10 mouse cellular contexts compared by ENCODE assay signal in genomic region chr2:20962284-20962683, GRCm38 (mm10). TPM values are rescaled to one million over a fixed set of nuclear protein-coding genes. Genes with fewer than 3 reads are reported as not detected.
DNase-seq lines count a peak whose midpoint lies in the region; ATAC-seq and TF ChIP-seq lines count a peak whose summit lies in the region.
"Had no signal": no experiment of that assay in that cellular context is flagged by ENCODE, and none has a peak within 500 bp of the region (broad histone marks: within the 10 kb centered on the region; RNA-seq: fewer than 3 reads in every experiment).

No protein-coding gene starts in this region.

- H3K9ac ChIP-seq in heart, postnatal 0 days (replicated peaks; ENCODE audit: low read depth, low read length), result 0 out of 2 replicates have a peak overlapping the region, but pooled peaks have one; percentile 14
- H3K9ac ChIP-seq: embryonic facial prominence, embryonic 12.5 days had no signal

- 16% methylated on average over 2 of the region's 2 CpGs for WGBS in heart, postnatal 0 days
- 20% methylated on average over 2 of the region's 2 CpGs for WGBS in lung, adult 2 months

- no peaks in the 10 kb centered on the region for H3K36me3 ChIP-seq in heart, postnatal 0 days (replicated peaks; ENCODE audit: control insufficient read depth, insufficient read depth, low read length)
- H3K36me3 ChIP-seq: embryonic facial prominence, embryonic 12.5 days had no signal

- peaks cover 51% of the 10 kb centered on the region for H3K4me1 ChIP-seq in heart, postnatal 0 days (ENCODE audit: control insufficient read depth, insufficient read depth)
- H3K4me1 ChIP-seq in lung, adult 2 months (ENCODE audit: control insufficient read depth, insufficient read depth, low read length), result peaks cover 27% of the 10 kb centered on the region

- ATAC-seq in heart, postnatal 0 days (ENCODE audit: insufficient read depth, low read depth), result no peak
- ATAC-seq in megakaryocyte progenitor cell, adult 5-6 weeks (replicated peaks; ENCODE audit: poor library complexity), result peak; percentile 8

- no peak for TF ChIP-seq POLR2A in lung, adult 2 months (IDR thresholded peaks at IDR 0.05; ENCODE audit: borderline replicate concordance, extremely low read depth, low read depth, low read length)

- no peaks in the 10 kb centered on the region for H3K9me3 ChIP-seq in heart, postnatal 0 days (replicated peaks; ENCODE audit: control insufficient read depth, low read length)
- H3K9me3 ChIP-seq: embryonic facial prominence, embryonic 12.5 days; G1E had no signal

- no peaks in the 10 kb centered on the region for H3K27me3 ChIP-seq in heart, postnatal 0 days (ENCODE audit: control insufficient read depth, insufficient read depth, low read length)
- H3K27me3 ChIP-seq: embryonic facial prominence, embryonic 12.5 days had no signal

- no peak for TF ChIP-seq EP300 in heart, postnatal 0 days (IDR thresholded peaks at IDR 0.05; ENCODE audit: low read depth)

- TF ChIP-seq CTCF in heart, postnatal 0 days (IDR thresholded peaks at IDR 0.05; ENCODE audit: low read depth), result no peak
- TF ChIP-seq CTCF in lung, adult 2 months (IDR thresholded peaks at IDR 0.05; ENCODE audit: insufficient read depth, low read length), result no peak

- H3K27ac ChIP-seq in heart, postnatal 0 days (ENCODE audit: low read depth), result peak overlapping the region; percentile 79
- H3K27ac ChIP-seq: embryonic facial prominence, embryonic 12.5 days had no signal

- peak; percentile 64 for DNase-seq in layer of hippocampus, adult 11-12 months (ENCODE audit: low spot score)
- DNase-seq in layer of hippocampus, postnatal 25 days (ENCODE audit: extremely low spot score in 1 of 2, low spot score in 1 of 2), result no peak
- peak; percentile 96 for DNase-seq in cerebellum, adult 11-12 months
- no peak for DNase-seq in heart, postnatal 0 days (ENCODE audit: low spot score)
- no peak for DNase-seq in adipocyte (ENCODE audit: low spot score)
- no peak for DNase-seq in adrenal gland, postnatal 14 days
- DNase-seq in lung, adult 2 months, result no peak

- H3K4me3 ChIP-seq in heart, postnatal 0 days (ENCODE audit: low read depth, low read length), result no peak overlapping the region; the same call in 1 of the 2 replicates
- no peak overlapping the region for H3K4me3 ChIP-seq in lung, adult 2 months (replicated peaks; ENCODE audit: extremely low read depth, low read depth, low read length)
- H3K4me3 ChIP-seq: embryonic facial prominence, embryonic 12.5 days had no signal

- peak overlapping the region; percentile 51 for H3K4me2 ChIP-seq in heart, postnatal 0 days (ENCODE audit: low read depth, low read length)
- H3K4me2 ChIP-seq: embryonic facial prominence, embryonic 12.5 days had no signal

RNA-seq across cellular contexts. Expression of gene Arhgap21, which starts 6.4 kb away (rescaled TPM):
- 100 to 1,000 TPM; 295 to 351 TPM for total RNA-seq in layer of hippocampus, postnatal 25 days (2021)
- 66.7 and 77.3 TPM in 2 replicates for total RNA-seq in heart, postnatal 0 days (2014; rRNA removed; ENCODE audit: low replicate concordance)
- polyA plus RNA-seq in heart, postnatal 0 days (2015; fragmentation: Nextera tagmentation; extraction: Ambion mirVana), result 10.1 and 11.4 TPM in 2 replicates
- total RNA-seq in megakaryocyte progenitor cell, adult 5-6 weeks (2015), result 34.4 and 37.6 TPM in 2 replicates
- total RNA-seq in megakaryocyte progenitor cell, adult 5-6 weeks (2017), result 15.3 and 28.7 TPM in 2 replicates
- 59.0 and 62.5 TPM in 2 replicates for total RNA-seq in adrenal gland, postnatal 14 days (2021)
- polyA plus RNA-seq in lung, adult 2 months (2012; rRNA removed), result 19.4 and 33.4 TPM in 2 replicates

Comparison
In these comparisons a context has a peak if more than half of its experiments do, and no peak if none do; other contexts are left out.
1. DNase-seq: peak in layer of hippocampus, adult 11-12 months (single experiment) and cerebellum, adult 11-12 months (single experiment); none in layer of hippocampus, postnatal 25 days (0 of 2), heart, postnatal 0 days (single experiment), adipocyte (single experiment), adrenal gland, postnatal 14 days (single experiment) and lung, adult 2 months (single experiment).